Mouse (Mus musculus): ENCODE data around the gene Atp1b3. TPM values are rescaled to one million over a fixed set of nuclear protein-coding genes. Genes with fewer than 3 reads are reported as not detected.

Gene Atp1b3
- polyA plus RNA-seq, 2 experiments = 29.3 to 60.6 TPM

GRCm38 (mm10) chr9:96365271-96365872, 1.1 kb upstream of the Atp1b3 start:
- DNase-seq (ENCODE audit: low read depth in 3 of 3, low spot score in 3 of 3) (no peak), ATAC-seq (ENCODE audit: insufficient read depth) (no peak)
- Histone ChIP-seq H3K27ac (no peak overlapping the region), H3K9me3 (ENCODE audit: control insufficient read depth, low read length) (no peaks in the 10 kb centered on the region), H3K4me1 (replicated peaks; ENCODE audit: control insufficient read depth in 2 of 2, insufficient read depth in 2 of 2, low read length in 1 of 2) (peaks cover 12 to 18% of the 10 kb centered on the region in 2 experiments), H3K27me3 (ENCODE audit: control insufficient read depth, insufficient read depth, low read length) (no peaks in the 10 kb centered on the region; the same call in 1 of the 2 replicates), H3K9ac (replicated peaks) (no peak overlapping the region), H3K36me3 (replicated peaks; ENCODE audit: control insufficient read depth, insufficient read depth, low read depth) (no peaks in the 10 kb centered on the region), H3K4me2 (ENCODE audit: low read depth) (peak overlapping the region; percentile 59), H3K4me3 (ENCODE audit: insufficient read depth in 1 of 2, low read depth in 2 of 2, low read length in 2 of 2) (no peak overlapping the region)
- TF ChIP-seq CTCF (IDR thresholded peaks at IDR 0.05; ENCODE audit: low read depth) (no peak), EP300 (IDR thresholded peaks at IDR 0.05; ENCODE audit: low read depth) (no peak)
- 42% methylated on average over 6 of the region's 6 CpGs for WGBS (ENCODE audit: insufficient replicate concordance)

- Histone ChIP-seq H3K27ac (peak overlapping the region; percentile 89), H3K9ac (replicated peaks) (peak overlapping the region; percentile 71), H3K4me1 (replicated peaks; ENCODE audit: control insufficient read depth in 2 of 2, insufficient read depth in 2 of 2, low read length in 1 of 2) (peaks cover 12% of the 10 kb centered on the region in 2 experiments), H3K4me3 (ENCODE audit: insufficient read depth in 1 of 2, low read depth in 2 of 2, low read length in 2 of 2) (peak overlapping the region; percentile 85 to 92), H3K9me3 (ENCODE audit: control insufficient read depth, low read length) (no peaks in the 10 kb centered on the region), H3K27me3 (ENCODE audit: control insufficient read depth, insufficient read depth, low read length) (no peaks in the 10 kb centered on the region; the same call in 1 of the 2 replicates), H3K36me3 (replicated peaks; ENCODE audit: control insufficient read depth, insufficient read depth, low read depth) (no peaks in the 10 kb centered on the region), H3K4me2 (ENCODE audit: low read depth) (peak overlapping the region; percentile 93)
- ATAC-seq (ENCODE audit: insufficient read depth) = peak; percentile 68
- under 1% methylated on average over 64 of the region's 64 CpGs for WGBS (ENCODE audit: insufficient replicate concordance)
- peak; percentile 55 to 63 (median 56) for DNase-seq (ENCODE audit: low read depth in 3 of 3, low spot score in 3 of 3)
- TF ChIP-seq EP300 (IDR thresholded peaks at IDR 0.05; ENCODE audit: low read depth) (no peak), CTCF (IDR thresholded peaks at IDR 0.05; ENCODE audit: low read depth) (no peak)
These were observed 581 bp downstream of the Atp1b3 start for GRCm38 (mm10) chr9:96363581-96364140.

- H3K27me3 ChIP-seq (ENCODE audit: control insufficient read depth, insufficient read depth, low read length) = no peaks in the 10 kb centered on the region
- H3K4me1 ChIP-seq (replicated peaks; ENCODE audit: control insufficient read depth in 2 of 2, insufficient read depth in 2 of 2, low read length in 1 of 2) = peaks cover 8 to 12% of the 10 kb centered on the region in 2 experiments
- H3K4me3 ChIP-seq (ENCODE audit: insufficient read depth in 1 of 2, low read depth in 2 of 2, low read length in 2 of 2) = no peak overlapping the region
- TF ChIP-seq EP300 (IDR thresholded peaks at IDR 0.05; ENCODE audit: low read depth) = no peak
- no peak overlapping the region for H3K9ac ChIP-seq (replicated peaks)
- no peak overlapping the region for H3K27ac ChIP-seq
- ATAC-seq (ENCODE audit: insufficient read depth) (no peak), DNase-seq (ENCODE audit: low read depth in 3 of 3, low spot score in 3 of 3) (no peak)
- 71% methylated on average over 3 of the region's 3 CpGs for WGBS (ENCODE audit: insufficient replicate concordance)
- no peaks in the 10 kb centered on the region for H3K36me3 ChIP-seq (replicated peaks; ENCODE audit: control insufficient read depth, insufficient read depth, low read depth)
- no peak overlapping the region for H3K4me2 ChIP-seq (ENCODE audit: low read depth)
- H3K9me3 ChIP-seq (ENCODE audit: control insufficient read depth, low read length) = no peaks in the 10 kb centered on the region
These were observed 4.2 kb downstream of the Atp1b3 start for GRCm38 (mm10) chr9:96360056-96360455.

GRCm38 (mm10) chr9:96353799-96354198, 10.4 kb downstream of the Atp1b3 start:
- Histone ChIP-seq H3K4me1 (replicated peaks; ENCODE audit: control insufficient read depth in 2 of 2, insufficient read depth in 2 of 2, low read length in 1 of 2) (peaks cover 5 to 8% of the 10 kb centered on the region in 2 experiments; a peak in 3 of 4 replicates), H3K9me3 (ENCODE audit: control insufficient read depth, low read length) (no peaks in the 10 kb centered on the region), H3K4me2 (ENCODE audit: low read depth) (no peak overlapping the region), H3K4me3 (ENCODE audit: insufficient read depth in 1 of 2, low read depth in 2 of 2, low read length in 2 of 2) (no peak overlapping the region), H3K27me3 (ENCODE audit: control insufficient read depth, insufficient read depth, low read length) (no peaks in the 10 kb centered on the region), H3K9ac (replicated peaks) (no peak overlapping the region), H3K27ac (no peak overlapping the region), H3K36me3 (replicated peaks; ENCODE audit: control insufficient read depth, insufficient read depth, low read depth) (no peaks in the 10 kb centered on the region)
- DNase-seq (ENCODE audit: low read depth in 3 of 3, low spot score in 3 of 3) (peak; percentile 28 to 40 (median 30)), ATAC-seq (ENCODE audit: insufficient read depth) (peak; percentile 78)
- WGBS (ENCODE audit: insufficient replicate concordance) = 23% methylated on average over 8 of the region's 8 CpGs
- TF ChIP-seq EP300 (IDR thresholded peaks at IDR 0.05; ENCODE audit: low read depth) (peak; percentile 53), CTCF (IDR thresholded peaks at IDR 0.05; ENCODE audit: low read depth) (no peak)

DNA sequence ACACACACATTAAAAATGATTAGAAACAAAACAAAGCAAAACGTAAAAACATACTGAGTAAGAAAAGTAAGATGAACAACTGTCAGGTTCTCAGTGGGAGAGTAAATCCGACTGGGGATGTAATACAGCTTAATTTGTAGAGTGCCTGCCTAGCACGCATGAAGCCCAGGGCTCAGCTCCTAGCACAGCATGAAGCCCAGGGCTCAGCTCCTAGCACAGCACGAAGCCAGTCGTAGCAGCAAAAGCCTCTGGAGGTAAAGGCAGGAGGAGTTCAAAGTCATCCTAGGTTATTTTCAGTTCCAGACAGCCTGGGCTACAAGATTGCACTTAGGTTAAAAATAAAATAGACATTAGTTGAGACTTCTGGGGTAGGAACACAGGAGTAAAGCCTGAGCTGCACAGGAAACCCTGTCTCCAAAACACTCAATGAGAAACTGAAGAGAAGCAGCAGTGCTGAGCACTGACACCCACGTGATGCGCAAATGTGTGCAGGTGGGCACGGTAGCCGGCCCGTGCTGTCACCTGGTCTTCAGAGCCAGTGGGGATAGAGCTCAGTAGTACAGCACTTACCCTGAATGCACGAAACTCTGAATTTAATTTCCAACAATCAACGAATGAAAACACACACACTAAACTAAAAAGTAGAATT, 11.0 kb downstream of the Atp1b3 start:
- no peak overlapping the region for H3K27ac ChIP-seq
- H3K9ac ChIP-seq (replicated peaks) = no peak overlapping the region
- H3K4me1 ChIP-seq (replicated peaks; ENCODE audit: control insufficient read depth in 2 of 2, insufficient read depth in 2 of 2, low read length in 1 of 2) = peaks cover 5 to 8% of the 10 kb centered on the region in 2 experiments; a peak in 3 of 4 replicates
- WGBS (ENCODE audit: insufficient replicate concordance) = 84% methylated on average over 12 of the region's 12 CpGs
- H3K27me3 ChIP-seq (ENCODE audit: control insufficient read depth, insufficient read depth, low read length) = no peaks in the 10 kb centered on the region
- H3K4me3 ChIP-seq (ENCODE audit: insufficient read depth in 1 of 2, low read depth in 2 of 2, low read length in 2 of 2) = no peak overlapping the region
- H3K4me2 ChIP-seq (ENCODE audit: low read depth) = no peak overlapping the region
- no peak for ATAC-seq (ENCODE audit: insufficient read depth)
- H3K36me3 ChIP-seq (replicated peaks; ENCODE audit: control insufficient read depth, insufficient read depth, low read depth) = no peaks in the 10 kb centered on the region
- H3K9me3 ChIP-seq (ENCODE audit: control insufficient read depth, low read length) = no peaks in the 10 kb centered on the region
- no peak for TF ChIP-seq CTCF (IDR thresholded peaks at IDR 0.05; ENCODE audit: low read depth)
- no peak for TF ChIP-seq EP300 (IDR thresholded peaks at IDR 0.05; ENCODE audit: low read depth)
- DNase-seq (ENCODE audit: low read depth in 3 of 3, low spot score in 3 of 3) = no peak

Data from liver, embryonic 14.5 days (tissue).